Mouse (Mus musculus): ENCODE measurements around the gene Hkdc1. TPM values are rescaled to one million over a fixed set of nuclear protein-coding genes. Genes with fewer than 3 reads are reported as not detected.
A peak's percentile ranks its signal among the peaks of the same experiment; 100 is the strongest.

Hkdc1 gene
- polyA plus RNA-seq, 1 experiment from 2014 or later: 0.47 TPM

GRCm38 (mm10) chr10:62418831-62419356 is 3.4 kb downstream of the Hkdc1 start:
- Histone ChIP-seq H3K27ac (no peak overlapping the region), H3K9ac (no peak overlapping the region), H3K4me3 (no peak overlapping the region), H3K9me3 (no peaks in the 10 kb centered on the region), H3K4me2 (replicated peaks) (no peak overlapping the region), H3K27me3 (replicated peaks) (no peaks in the 10 kb centered on the region), H3K4me1 (no peaks in the 10 kb centered on the region), H3K36me3 (no peaks in the 10 kb centered on the region)
- no peak for ATAC-seq (ENCODE audit: low FRiP score, low read depth)
- WGBS: 46% methylated on average over 7 of the region's 7 CpGs

- no peak overlapping the region for H3K4me2 ChIP-seq (replicated peaks)
- H3K27me3 ChIP-seq (replicated peaks): no peaks in the 10 kb centered on the region
- no peaks in the 10 kb centered on the region for H3K9me3 ChIP-seq
- 60% methylated on average over 4 of the region's 4 CpGs for WGBS
- no peak overlapping the region for H3K27ac ChIP-seq
- no peak overlapping the region for H3K4me3 ChIP-seq
- no peaks in the 10 kb centered on the region for H3K36me3 ChIP-seq
- no peak for ATAC-seq (ENCODE audit: low FRiP score, low read depth)
- no peak overlapping the region for H3K9ac ChIP-seq
- H3K4me1 ChIP-seq: no peaks in the 10 kb centered on the region
Observed at GRCm38 (mm10) chr10:62413606-62413982, 8.7 kb downstream of the Hkdc1 start.

GRCm38 (mm10) chr10:62412906-62413605 is 9.2 kb downstream of the Hkdc1 start:
- Histone ChIP-seq H3K27me3 (replicated peaks) (no peaks in the 10 kb centered on the region), H3K27ac (no peak overlapping the region), H3K4me3 (no peak overlapping the region), H3K4me2 (replicated peaks) (no peak overlapping the region), H3K36me3 (no peaks in the 10 kb centered on the region), H3K9me3 (no peaks in the 10 kb centered on the region), H3K9ac (no peak overlapping the region), H3K4me1 (no peaks in the 10 kb centered on the region)
- 53% methylated on average over 7 of the region's 8 CpGs for WGBS
- no peak for ATAC-seq (ENCODE audit: low FRiP score, low read depth)

GRCm38 (mm10) chr10:62411431-62412410 is 10.6 kb downstream of the Hkdc1 start:
- Histone ChIP-seq H3K27me3 (replicated peaks) (no peaks in the 10 kb centered on the region), H3K27ac (no peak overlapping the region), H3K4me2 (replicated peaks) (no peak overlapping the region), H3K9ac (no peak overlapping the region), H3K36me3 (no peaks in the 10 kb centered on the region), H3K4me3 (no peak overlapping the region), H3K4me1 (no peaks in the 10 kb centered on the region), H3K9me3 (no peaks in the 10 kb centered on the region)
- WGBS: 73% methylated on average over 19 of the region's 19 CpGs
- no peak for ATAC-seq (ENCODE audit: low FRiP score, low read depth)

GRCm38 (mm10) chr10:62410943-62411342 is 11.3 kb downstream of the Hkdc1 start:
- H3K27ac ChIP-seq: no peak overlapping the region
- no peaks in the 10 kb centered on the region for H3K4me1 ChIP-seq
- no peak overlapping the region for H3K4me2 ChIP-seq (replicated peaks)
- peak; percentile 50; the same call in 1 of the 2 replicates for ATAC-seq (ENCODE audit: low FRiP score, low read depth)
- 12% methylated on average over 5 of the region's 5 CpGs for WGBS
- no peaks in the 10 kb centered on the region for H3K36me3 ChIP-seq
- H3K27me3 ChIP-seq (replicated peaks): no peaks in the 10 kb centered on the region
- H3K4me3 ChIP-seq: no peak overlapping the region
- no peaks in the 10 kb centered on the region for H3K9me3 ChIP-seq
- no peak overlapping the region for H3K9ac ChIP-seq

GRCm38 (mm10) chr10:62404901-62405300 is 17.4 kb downstream of the Hkdc1 start:
- H3K9ac ChIP-seq: no peak overlapping the region

GRCm38 (mm10) chr10:62401641-62402111 is 20.6 kb downstream of the Hkdc1 start:
- H3K4me3 ChIP-seq: no peak overlapping the region
- ATAC-seq (ENCODE audit: low FRiP score, low read depth): no peak
- WGBS: 86% methylated on average over 19 of the region's 19 CpGs

More at GRCm38 (mm10) chr10:62404901-62405300, 17.4 kb downstream of the Hkdc1 start:
- no peak overlapping the region for H3K27ac ChIP-seq
- H3K4me1 ChIP-seq: no peaks in the 10 kb centered on the region
- 45% methylated on average over 14 of the region's 14 CpGs for WGBS
- no peak overlapping the region for H3K4me3 ChIP-seq
- H3K4me2 ChIP-seq (replicated peaks): peak overlapping the region; percentile 41
- no peaks in the 10 kb centered on the region for H3K9me3 ChIP-seq
- ATAC-seq (ENCODE audit: low FRiP score, low read depth): no peak
- H3K27me3 ChIP-seq (replicated peaks): no peaks in the 10 kb centered on the region
- H3K36me3 ChIP-seq: no peaks in the 10 kb centered on the region

GRCm38 (mm10) chr10:62383011-62383410 is 39.3 kb downstream of the Hkdc1 start:
- 81% methylated on average over 3 of the region's 3 CpGs for WGBS
- Histone ChIP-seq H3K36me3 (no peaks in the 10 kb centered on the region), H3K9ac (no peak overlapping the region), H3K9me3 (no peaks in the 10 kb centered on the region), H3K4me2 (replicated peaks) (no peak overlapping the region), H3K4me1 (no peaks in the 10 kb centered on the region), H3K27ac (no peak overlapping the region), H3K4me3 (no peak overlapping the region), H3K27me3 (replicated peaks) (no peaks in the 10 kb centered on the region)
- no peak for ATAC-seq (ENCODE audit: low FRiP score, low read depth)

More at GRCm38 (mm10) chr10:62401641-62402111, 20.6 kb downstream of the Hkdc1 start:
- Histone ChIP-seq H3K27ac (no peak overlapping the region), H3K4me2 (replicated peaks) (no peak overlapping the region), H3K9ac (no peak overlapping the region), H3K27me3 (replicated peaks) (no peaks in the 10 kb centered on the region), H3K9me3 (no peaks in the 10 kb centered on the region), H3K36me3 (no peaks in the 10 kb centered on the region), H3K4me1 (no peaks in the 10 kb centered on the region)

GRCm38 (mm10) chr10:62380936-62381335 is 41.4 kb downstream of the Hkdc1 start:
- no peak for ATAC-seq (ENCODE audit: low FRiP score, low read depth)
- Histone ChIP-seq H3K27me3 (replicated peaks) (no peaks in the 10 kb centered on the region), H3K9ac (no peak overlapping the region), H3K36me3 (no peaks in the 10 kb centered on the region), H3K4me2 (replicated peaks) (no peak overlapping the region), H3K27ac (no peak overlapping the region), H3K9me3 (no peaks in the 10 kb centered on the region), H3K4me3 (no peak overlapping the region), H3K4me1 (no peaks in the 10 kb centered on the region)

- 81% methylated on average over 1 of the region's 1 CpGs for WGBS
- Histone ChIP-seq H3K9me3 (no peaks in the 10 kb centered on the region), H3K4me1 (no peaks in the 10 kb centered on the region), H3K27me3 (replicated peaks) (no peaks in the 10 kb centered on the region), H3K27ac (no peak within 1 kb of the TSS), H3K4me2 (replicated peaks) (no peak within 1 kb of the TSS), H3K9ac (no peak within 1 kb of the TSS), H3K36me3 (no peaks in the 10 kb centered on the region), H3K4me3 (no peak within 1 kb of the TSS)
- ATAC-seq (ENCODE audit: low FRiP score, low read depth): no peak
Observed at GRCm38 (mm10) chr10:62379808-62380207, 42.5 kb downstream of the Hkdc1 start, which contains the start of gene Hk1. Gene Hk1 (minus strand): TSS chr10:62379908.

GRCm38 (mm10) chr10:62358827-62359226 is 63.5 kb downstream of the Hkdc1 start:
- ATAC-seq (ENCODE audit: low FRiP score, low read depth): no peak
- Histone ChIP-seq H3K4me1 (no peaks in the 10 kb centered on the region), H3K27me3 (replicated peaks) (no peaks in the 10 kb centered on the region), H3K4me2 (replicated peaks) (no peak overlapping the region), H3K9ac (no peak overlapping the region), H3K27ac (no peak overlapping the region), H3K9me3 (no peaks in the 10 kb centered on the region), H3K36me3 (no peaks in the 10 kb centered on the region), H3K4me3 (no peak overlapping the region)
- WGBS: 91% methylated on average over 7 of the region's 7 CpGs

GRCm38 (mm10) chr10:62356105-62356730 is 66.1 kb downstream of the Hkdc1 start:
- H3K9ac ChIP-seq: no peak overlapping the region
- H3K27ac ChIP-seq: no peak overlapping the region
- H3K4me1 ChIP-seq: no peaks in the 10 kb centered on the region
- no peak overlapping the region for H3K4me2 ChIP-seq (replicated peaks)
- H3K9me3 ChIP-seq: no peaks in the 10 kb centered on the region
- 81% methylated on average over 17 of the region's 17 CpGs for WGBS
- H3K27me3 ChIP-seq (replicated peaks): no peaks in the 10 kb centered on the region
- H3K36me3 ChIP-seq: no peaks in the 10 kb centered on the region
- H3K4me3 ChIP-seq: no peak overlapping the region
- ATAC-seq (ENCODE audit: low FRiP score, low read depth): no peak
